Mouse (Mus musculus) right cerebral cortex, postnatal 25 days (tissue): ENCODE data around the gene Arl5a.

Experiments used
- DNase-seq: peaks from one replicate; pipeline ENCODE4 v3.0.0; 2022

The Arl5a gene

DNA sequence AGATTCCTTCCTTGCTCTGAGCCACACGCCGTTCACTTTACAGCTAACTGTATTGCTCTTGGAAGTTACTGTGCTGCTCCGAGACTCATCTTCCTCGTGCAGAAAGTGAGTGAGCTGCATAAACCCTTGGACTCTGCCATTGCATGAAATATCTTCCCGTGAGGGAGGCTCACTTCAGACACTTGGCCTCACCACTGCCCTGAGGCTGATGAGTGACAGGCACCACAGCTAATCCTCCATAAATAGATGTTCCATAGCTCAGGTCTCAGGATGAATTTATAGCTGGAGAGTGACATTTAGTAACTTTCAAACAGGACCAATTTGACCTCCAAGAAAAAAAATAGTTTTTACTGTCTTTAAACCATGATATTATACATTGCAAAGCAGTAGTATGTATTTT, 66.5 kb downstream of the Arl5a start:
- no peak for DNase-seq

GRCm38 (mm10) chr2:52351029-52351428, 73.7 kb downstream of the Arl5a start:
- no peak for DNase-seq
